Mouse (Mus musculus): ENCODE measurements at regions not wholly inside any gene's neighbourhood (a gene's known extent, or its start where the extent isn't known, plus 50 kb on each side); places are given as distances from the start of the nearest gene placed in this dataset.

DNA sequence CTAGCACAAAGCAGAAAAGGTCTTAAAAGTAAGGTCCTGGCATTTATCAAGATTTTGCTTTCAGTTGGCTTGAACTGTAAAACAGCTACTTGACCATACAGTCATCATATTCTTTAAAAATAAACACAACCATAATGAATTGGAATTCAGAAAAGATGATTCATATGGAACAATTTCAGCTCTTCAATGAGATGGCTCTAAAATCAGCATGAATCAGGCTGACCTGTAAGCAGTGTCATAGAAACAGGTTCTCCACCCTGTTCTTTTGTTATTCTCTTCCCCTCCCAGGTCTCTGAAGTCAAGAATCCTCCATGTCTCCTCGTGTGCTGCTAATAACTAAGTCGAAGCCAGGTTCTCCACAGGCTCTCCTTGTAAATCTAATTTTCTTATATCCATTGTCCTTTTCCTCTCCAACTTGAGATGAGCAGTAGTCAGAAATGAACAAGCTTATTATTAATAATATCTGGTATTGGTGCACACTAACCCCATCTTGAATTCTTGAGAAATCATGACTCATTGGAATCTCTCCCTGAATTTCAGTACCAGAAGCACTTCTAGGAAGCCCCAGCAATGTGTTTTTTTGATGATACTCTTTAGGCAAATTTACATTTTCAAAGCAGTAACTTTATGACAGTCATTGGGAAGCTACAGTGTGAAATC, 1113.7 kb upstream of the Zeb2 start:
- no peak overlapping the region for H3K27ac ChIP-seq (ENCODE audit: low read length)
- H3K27me3 ChIP-seq (ENCODE audit: insufficient read depth, low read length) = no peaks in the 10 kb centered on the region
- no peak overlapping the region for H3K9ac ChIP-seq (replicated peaks; ENCODE audit: low read length)
- no peak for ATAC-seq (ENCODE audit: low FRiP score, low TSS enrichment)
- 68% methylated on average over 2 of the region's 2 CpGs for WGBS
- no peaks in the 10 kb centered on the region for H3K9me3 ChIP-seq (ENCODE audit: low read length)
- no peak overlapping the region for H3K4me3 ChIP-seq (ENCODE audit: low read length)
- no peak overlapping the region for H3K4me2 ChIP-seq (replicated peaks; ENCODE audit: low read depth, low read length)
- no peaks in the 10 kb centered on the region for H3K36me3 ChIP-seq (ENCODE audit: insufficient read depth, low read length)
- H3K4me1 ChIP-seq (ENCODE audit: insufficient read depth, low read length) = no peaks in the 10 kb centered on the region

DNA sequence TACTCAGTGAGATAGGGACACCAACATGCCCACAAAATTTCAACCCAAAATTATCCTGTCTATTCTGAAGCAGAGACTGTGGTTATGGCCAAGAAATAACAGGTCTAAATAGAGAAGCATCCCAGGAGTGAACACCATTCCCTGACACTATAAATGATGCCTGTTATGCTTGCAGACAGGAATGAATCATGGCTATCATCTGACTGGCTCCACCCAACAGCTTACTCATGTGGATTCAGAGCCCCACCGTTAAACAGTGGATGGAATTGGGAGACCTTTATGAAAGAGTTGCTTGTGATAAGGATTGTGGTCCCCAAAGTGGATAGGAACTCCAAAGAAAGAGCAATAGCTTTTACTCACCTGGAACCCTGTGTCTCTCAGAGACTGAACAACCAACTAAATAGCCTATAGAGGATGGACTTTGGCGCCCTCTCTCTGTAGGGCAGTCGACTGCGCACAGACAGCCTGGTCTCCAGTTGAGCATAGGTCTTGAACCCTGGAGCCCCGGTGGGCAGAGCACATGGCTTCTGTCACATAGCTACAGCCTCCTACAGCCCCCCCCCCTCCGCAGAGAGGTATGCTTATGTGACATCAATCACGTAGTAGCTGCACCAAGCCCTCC, 1101.3 kb upstream of the Zeb2 start:
- Histone ChIP-seq H3K4me1 (ENCODE audit: insufficient read depth, low read length) (no peaks in the 10 kb centered on the region), H3K4me3 (ENCODE audit: low read length) (no peak overlapping the region), H3K27ac (ENCODE audit: low read length) (no peak overlapping the region), H3K4me2 (replicated peaks; ENCODE audit: low read depth, low read length) (no peak overlapping the region), H3K9me3 (ENCODE audit: low read length) (no peaks in the 10 kb centered on the region), H3K27me3 (ENCODE audit: insufficient read depth, low read length) (no peaks in the 10 kb centered on the region), H3K9ac (replicated peaks; ENCODE audit: low read length) (no peak overlapping the region), H3K36me3 (ENCODE audit: insufficient read depth, low read length) (no peaks in the 10 kb centered on the region)
- ATAC-seq (ENCODE audit: low FRiP score, low TSS enrichment) = no peak
- 90% methylated on average over 7 of the region's 7 CpGs for WGBS

DNA sequence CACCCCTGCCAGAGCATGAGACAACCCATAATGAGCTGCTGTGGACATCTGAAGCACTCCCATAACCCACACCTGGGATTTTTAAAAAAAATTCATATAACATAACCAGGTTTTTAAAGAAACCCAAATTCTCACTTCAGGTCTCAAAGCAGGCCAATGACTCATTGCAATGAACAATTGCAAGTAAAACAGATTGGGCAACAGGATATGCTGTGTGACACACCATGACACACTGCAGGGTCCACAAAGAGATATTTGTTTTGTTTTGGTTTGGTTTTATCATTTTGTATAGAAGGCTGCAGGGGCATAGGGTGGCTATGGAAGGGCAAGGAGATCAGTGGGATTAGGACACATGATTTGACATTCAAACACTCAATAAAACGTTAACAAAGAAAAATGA, 1082.1 kb upstream of the Zeb2 start:
- ATAC-seq (ENCODE audit: low FRiP score, low TSS enrichment) = no peak
- 52% methylated on average over 1 of the region's 1 CpGs for WGBS
- H3K4me1 ChIP-seq (ENCODE audit: insufficient read depth, low read length) = no peaks in the 10 kb centered on the region
- H3K4me2 ChIP-seq (replicated peaks; ENCODE audit: low read depth, low read length) = no peak overlapping the region
- H3K27ac ChIP-seq (ENCODE audit: low read length) = no peak overlapping the region
- no peak overlapping the region for H3K4me3 ChIP-seq (ENCODE audit: low read length)
- no peak overlapping the region for H3K9ac ChIP-seq (replicated peaks; ENCODE audit: low read length)
- H3K9me3 ChIP-seq (ENCODE audit: low read length) = no peaks in the 10 kb centered on the region
- no peaks in the 10 kb centered on the region for H3K36me3 ChIP-seq (ENCODE audit: insufficient read depth, low read length)
- no peaks in the 10 kb centered on the region for H3K27me3 ChIP-seq (ENCODE audit: insufficient read depth, low read length)

DNA sequence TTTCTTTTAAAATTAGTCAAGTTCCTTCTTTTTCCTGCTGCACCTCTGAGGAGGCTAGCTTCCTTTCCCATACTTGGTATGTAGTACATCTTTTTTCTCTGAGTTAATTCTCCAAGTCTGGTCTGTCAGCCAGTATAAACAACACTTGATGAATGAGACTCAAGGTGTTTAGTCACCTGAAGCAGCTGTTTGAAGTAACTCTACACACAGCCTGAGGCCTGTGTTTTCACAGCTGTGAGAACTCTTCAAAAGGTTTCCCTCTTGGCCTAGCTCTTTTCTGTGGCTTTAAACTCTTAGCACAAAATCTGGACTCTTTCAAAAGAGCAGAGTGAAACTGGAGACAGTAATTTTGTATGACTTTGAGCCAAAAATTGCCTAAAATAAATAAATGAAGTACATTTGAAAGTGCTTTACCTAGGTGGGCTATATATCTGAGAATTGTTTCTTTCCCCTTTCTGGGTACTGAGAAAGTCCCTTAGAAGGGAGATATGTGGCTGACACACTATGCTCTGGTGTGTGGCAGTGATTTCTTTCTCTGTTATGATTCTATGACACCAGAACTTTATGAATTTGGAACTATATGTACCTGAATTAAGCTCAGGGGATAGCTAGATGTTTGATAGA, 1070.2 kb upstream of the Zeb2 start:
- Histone ChIP-seq H3K4me2 (replicated peaks; ENCODE audit: low read depth, low read length) (no peak overlapping the region), H3K27ac (ENCODE audit: low read length) (no peak overlapping the region), H3K36me3 (ENCODE audit: insufficient read depth, low read length) (no peaks in the 10 kb centered on the region), H3K9ac (replicated peaks; ENCODE audit: low read length) (no peak overlapping the region), H3K4me3 (ENCODE audit: low read length) (no peak overlapping the region), H3K4me1 (ENCODE audit: insufficient read depth, low read length) (no peaks in the 10 kb centered on the region), H3K27me3 (ENCODE audit: insufficient read depth, low read length) (no peaks in the 10 kb centered on the region), H3K9me3 (ENCODE audit: low read length) (no peaks in the 10 kb centered on the region)
- peak; percentile 80 for ATAC-seq (ENCODE audit: low FRiP score, low TSS enrichment)

DNA sequence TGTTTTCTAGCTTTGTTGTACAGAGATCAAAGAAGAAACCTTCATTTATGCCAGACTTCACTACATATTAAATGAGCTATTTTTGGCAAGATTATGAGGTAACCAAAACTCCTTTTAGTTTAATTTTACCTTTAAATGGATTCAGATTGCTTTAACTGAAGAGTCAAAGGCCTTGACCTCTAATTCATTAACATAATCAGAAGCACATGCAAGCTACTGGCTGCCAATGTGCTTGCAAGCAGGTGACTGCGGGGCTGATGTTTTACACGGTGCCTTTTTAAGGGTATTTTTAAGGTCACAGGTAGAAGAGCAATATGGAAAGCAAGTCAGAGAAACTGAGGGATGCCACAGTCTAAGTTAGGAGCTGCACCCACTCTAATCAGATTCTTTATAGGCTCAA, 1066.0 kb upstream of the Zeb2 start:
- Histone ChIP-seq H3K4me3 (ENCODE audit: low read length) (no peak overlapping the region), H3K27me3 (ENCODE audit: insufficient read depth, low read length) (no peaks in the 10 kb centered on the region), H3K9me3 (ENCODE audit: low read length) (no peaks in the 10 kb centered on the region), H3K36me3 (ENCODE audit: insufficient read depth, low read length) (no peaks in the 10 kb centered on the region), H3K4me2 (replicated peaks; ENCODE audit: low read depth, low read length) (no peak overlapping the region), H3K27ac (ENCODE audit: low read length) (no peak overlapping the region), H3K9ac (replicated peaks; ENCODE audit: low read length) (no peak overlapping the region), H3K4me1 (ENCODE audit: insufficient read depth, low read length) (no peaks in the 10 kb centered on the region)
- no peak for ATAC-seq (ENCODE audit: low FRiP score, low TSS enrichment)
- 69% methylated on average over 2 of the region's 2 CpGs for WGBS

DNA sequence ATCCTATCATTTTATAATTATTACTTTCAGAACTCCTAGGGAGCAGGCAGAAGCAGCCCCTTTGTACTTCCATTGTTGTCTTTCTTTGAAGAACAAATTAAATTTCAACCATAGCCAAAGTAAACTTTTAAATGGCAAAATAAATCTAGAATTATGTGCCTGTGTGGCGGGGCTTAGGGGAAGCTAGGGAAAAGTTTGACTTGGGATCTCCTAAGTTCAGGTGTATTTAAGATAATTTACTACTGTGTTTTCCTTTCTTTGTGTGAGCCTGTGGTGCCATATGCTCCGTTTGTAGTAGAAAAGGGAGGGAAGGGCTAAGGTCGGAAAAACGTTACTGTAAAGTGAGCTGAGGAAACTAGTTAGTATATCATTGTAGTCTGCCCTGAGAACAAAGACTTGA, 1062.5 kb upstream of the Zeb2 start:
- Histone ChIP-seq H3K4me2 (replicated peaks; ENCODE audit: low read depth, low read length) (no peak overlapping the region), H3K27ac (ENCODE audit: low read length) (no peak overlapping the region), H3K9me3 (ENCODE audit: low read length) (no peaks in the 10 kb centered on the region), H3K36me3 (ENCODE audit: insufficient read depth, low read length) (no peaks in the 10 kb centered on the region), H3K4me1 (ENCODE audit: insufficient read depth, low read length) (no peaks in the 10 kb centered on the region), H3K9ac (replicated peaks; ENCODE audit: low read length) (no peak overlapping the region), H3K4me3 (ENCODE audit: low read length) (no peak overlapping the region), H3K27me3 (ENCODE audit: insufficient read depth, low read length) (no peaks in the 10 kb centered on the region)
- peak; percentile 59; the same call in 1 of the 2 replicates for ATAC-seq (ENCODE audit: low FRiP score, low TSS enrichment)
- 14% methylated on average over 4 of the region's 4 CpGs for WGBS

DNA sequence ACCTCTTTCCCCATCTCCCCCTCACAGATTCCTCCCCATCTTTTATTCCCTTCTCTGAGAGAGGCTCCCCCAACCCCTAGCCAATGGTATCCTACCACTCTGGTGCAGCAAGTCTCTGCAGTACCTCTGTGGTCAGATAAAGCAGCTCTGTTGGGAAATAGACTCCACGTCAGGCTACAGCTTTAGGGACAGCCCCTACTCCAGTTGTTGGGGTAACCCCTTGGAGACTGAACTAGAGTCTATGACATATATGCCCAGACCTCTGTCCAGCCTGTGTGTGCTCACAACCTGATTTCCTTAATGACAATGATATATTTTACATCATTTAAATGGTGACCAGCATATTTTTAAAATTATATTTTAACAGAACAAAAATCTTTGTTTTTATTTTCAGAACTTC, 1051.3 kb upstream of the Zeb2 start:
- H3K36me3 ChIP-seq (ENCODE audit: insufficient read depth, low read length) = no peaks in the 10 kb centered on the region
- no peak overlapping the region for H3K9ac ChIP-seq (replicated peaks; ENCODE audit: low read length)
- no peak for ATAC-seq (ENCODE audit: low FRiP score, low TSS enrichment)
- H3K9me3 ChIP-seq (ENCODE audit: low read length) = no peaks in the 10 kb centered on the region
- H3K4me2 ChIP-seq (replicated peaks; ENCODE audit: low read depth, low read length) = no peak overlapping the region
- 70% methylated on average over 1 of the region's 1 CpGs for WGBS
- H3K4me1 ChIP-seq (ENCODE audit: insufficient read depth, low read length) = no peaks in the 10 kb centered on the region
- no peak overlapping the region for H3K4me3 ChIP-seq (ENCODE audit: low read length)
- no peak overlapping the region for H3K27ac ChIP-seq (ENCODE audit: low read length)
- no peaks in the 10 kb centered on the region for H3K27me3 ChIP-seq (ENCODE audit: insufficient read depth, low read length)

DNA sequence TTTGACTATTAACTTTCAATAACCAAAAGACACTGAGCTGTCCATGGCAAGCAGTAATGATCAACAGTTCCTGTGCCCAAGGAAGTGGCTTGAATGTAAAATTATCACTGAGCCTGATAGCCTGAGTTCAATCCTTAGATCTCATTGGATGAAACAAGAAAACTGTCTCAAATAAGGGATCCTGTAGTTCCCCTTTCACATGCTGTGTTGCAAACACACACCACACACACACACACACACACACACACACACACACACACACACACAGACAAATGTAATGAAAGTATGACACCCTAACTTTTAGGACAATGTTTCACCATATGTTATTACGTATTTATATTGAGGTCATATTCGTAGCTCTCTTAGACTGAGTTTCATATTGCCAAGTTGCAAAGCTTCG, 1032.7 kb upstream of the Zeb2 start:
- Histone ChIP-seq H3K9ac (replicated peaks; ENCODE audit: low read length) (no peak overlapping the region), H3K4me3 (ENCODE audit: low read length) (no peak overlapping the region), H3K36me3 (ENCODE audit: insufficient read depth, low read length) (no peaks in the 10 kb centered on the region), H3K4me1 (ENCODE audit: insufficient read depth, low read length) (no peaks in the 10 kb centered on the region), H3K27ac (ENCODE audit: low read length) (no peak overlapping the region), H3K9me3 (ENCODE audit: low read length) (no peaks in the 10 kb centered on the region), H3K27me3 (ENCODE audit: insufficient read depth, low read length) (no peaks in the 10 kb centered on the region), H3K4me2 (replicated peaks; ENCODE audit: low read depth, low read length) (no peak overlapping the region)
- WGBS = 95% methylated on average over 3 of the region's 3 CpGs
- ATAC-seq (ENCODE audit: low FRiP score, low TSS enrichment) = no peak

DNA sequence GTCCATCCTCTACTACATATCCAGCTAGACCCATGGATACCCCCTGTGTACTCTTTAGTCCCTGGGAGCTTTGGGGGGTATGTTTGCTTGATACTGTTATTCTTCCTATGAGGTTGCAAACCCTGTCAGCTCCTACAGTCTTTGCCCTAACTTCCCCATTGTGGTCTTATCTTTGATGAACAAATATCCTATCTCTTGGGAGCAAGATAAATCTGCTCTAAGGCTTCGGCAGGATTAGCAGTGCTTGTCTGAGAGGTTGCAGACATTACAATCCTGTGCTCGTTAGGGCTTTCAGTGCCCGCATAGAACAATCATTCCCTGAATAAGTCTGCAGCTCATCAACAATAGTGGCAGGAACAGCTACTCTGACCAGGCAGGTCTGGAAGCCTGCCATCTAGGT, 1002.7 kb upstream of the Zeb2 start:
- Histone ChIP-seq H3K4me1 (ENCODE audit: insufficient read depth, low read length) (no peaks in the 10 kb centered on the region), H3K4me2 (replicated peaks; ENCODE audit: low read depth, low read length) (no peak overlapping the region), H3K27me3 (ENCODE audit: insufficient read depth, low read length) (no peaks in the 10 kb centered on the region), H3K9ac (replicated peaks; ENCODE audit: low read length) (no peak overlapping the region), H3K9me3 (ENCODE audit: low read length) (no peaks in the 10 kb centered on the region), H3K27ac (ENCODE audit: low read length) (no peak overlapping the region), H3K4me3 (ENCODE audit: low read length) (no peak overlapping the region), H3K36me3 (ENCODE audit: insufficient read depth, low read length) (no peaks in the 10 kb centered on the region)
- 77% methylated on average over 3 of the region's 3 CpGs for WGBS
- no peak for ATAC-seq (ENCODE audit: low FRiP score, low TSS enrichment)

DNA sequence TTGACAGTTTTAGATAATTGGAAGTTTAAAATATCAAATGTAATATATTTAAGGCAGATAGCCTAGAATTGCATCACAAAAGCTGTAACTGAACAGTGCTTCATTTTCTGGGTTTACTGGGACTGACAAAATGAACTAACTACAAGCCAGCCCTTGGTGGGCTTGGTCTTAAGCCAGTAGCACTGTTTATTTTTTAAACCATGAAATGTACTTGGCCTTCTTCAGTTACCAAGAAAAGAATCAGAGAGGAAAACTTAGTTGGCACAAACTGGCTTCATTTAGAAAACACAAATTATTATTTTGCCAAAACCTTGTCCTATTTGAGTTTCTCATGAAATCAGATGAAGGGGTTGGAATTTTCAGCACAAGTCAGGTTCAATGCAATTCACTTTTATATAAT, 989.8 kb upstream of the Zeb2 start:
- no peaks in the 10 kb centered on the region for H3K4me1 ChIP-seq (ENCODE audit: insufficient read depth, low read length)
- H3K4me3 ChIP-seq (ENCODE audit: low read length) = no peak overlapping the region
- H3K4me2 ChIP-seq (replicated peaks; ENCODE audit: low read depth, low read length) = no peak overlapping the region
- no peaks in the 10 kb centered on the region for H3K9me3 ChIP-seq (ENCODE audit: low read length)
- no peak overlapping the region for H3K27ac ChIP-seq (ENCODE audit: low read length)
- no peak overlapping the region for H3K9ac ChIP-seq (replicated peaks; ENCODE audit: low read length)
- ATAC-seq (ENCODE audit: low FRiP score, low TSS enrichment) = no peak
- no peaks in the 10 kb centered on the region for H3K36me3 ChIP-seq (ENCODE audit: insufficient read depth, low read length)
- H3K27me3 ChIP-seq (ENCODE audit: insufficient read depth, low read length) = no peaks in the 10 kb centered on the region
